In genomic region chr12:55003843-55004242, GRCm38 (mm10) we compare ENCODE assay signal across 38 mouse cellular contexts. TPM values are rescaled to one million over a fixed set of nuclear protein-coding genes. Genes with fewer than 3 reads are reported as not detected.
"Had no signal": no experiment of that assay in that cellular context is flagged by ENCODE, and none has a peak within 500 bp of the region (broad histone marks: within the 10 kb centered on the region; RNA-seq: fewer than 3 reads in every experiment).

No protein-coding gene starts in this region.

- H3K4me2 ChIP-seq: heart, embryonic 11.5 days; hindbrain, embryonic 12.5 days; hindbrain, embryonic 14.5 days; intestine, embryonic 15.5 days; limb, embryonic 12.5 days; liver, embryonic 13.5 days; liver, embryonic 15.5 days had no signal

- H3K9ac ChIP-seq: hindbrain, embryonic 12.5 days; hindbrain, embryonic 14.5 days; intestine, embryonic 15.5 days; limb, embryonic 12.5 days; liver, embryonic 13.5 days; liver, embryonic 15.5 days had no signal

- ATAC-seq: hindbrain, embryonic 16.5 days; inflammation-experienced regulatory T-cells, adult 6 months; intestine, embryonic 15.5 days; intestine, postnatal 0 days had no signal

- H3K4me1 ChIP-seq: hindbrain, embryonic 10.5 days; hindbrain, embryonic 12.5 days; intestine, embryonic 15.5 days; limb, embryonic 10.5 days; limb, embryonic 12.5 days; liver, embryonic 15.5 days had no signal

- H3K27ac ChIP-seq: gastrocnemius, adult 2 months; heart, adult 2 months; hindbrain, embryonic 10.5 days; hindbrain, embryonic 12.5 days; hindbrain, embryonic 14.5 days; intestine, embryonic 15.5 days; layer of hippocampus, adult 2 months; left cerebral cortex, adult 2 months; limb, embryonic 10.5 days; limb, embryonic 12.5 days; liver, embryonic 13.5 days; liver, embryonic 15.5 days had no signal

- DNase-seq: gastrocnemius, adult 2 months; gastrocnemius, postnatal 10 days; gastrocnemius, postnatal 25 days; heart, adult 2 months; heart, postnatal 10 days; heart, postnatal 4 days; kidney, adult 18-20 months; kidney, adult 8-10 months; kidney, postnatal 10 days; kidney, postnatal 25 days; kidney, postnatal 4 days; liver; liver, embryonic 13.5 days had no signal

- H3K36me3 ChIP-seq: hindbrain, embryonic 10.5 days; hindbrain, embryonic 12.5 days; intestine, embryonic 15.5 days; limb, embryonic 10.5 days; limb, embryonic 12.5 days; liver, embryonic 13.5 days; liver, embryonic 15.5 days had no signal

- H3K4me3 ChIP-seq: gastrocnemius, adult 2 months; heart, adult 2 months; hindbrain, embryonic 10.5 days; hindbrain, embryonic 12.5 days; intestine, embryonic 15.5 days; layer of hippocampus, adult 2 months; left cerebral cortex, adult 2 months; limb, embryonic 10.5 days; limb, embryonic 12.5 days; liver, embryonic 13.5 days; liver, embryonic 15.5 days had no signal

- H3K9me3 ChIP-seq: hindbrain, embryonic 12.5 days; intestine, embryonic 15.5 days; limb, embryonic 10.5 days; liver, embryonic 13.5 days; liver, embryonic 15.5 days had no signal

- H3K27me3 ChIP-seq: hindbrain, embryonic 12.5 days; intestine, embryonic 15.5 days; limb, embryonic 12.5 days; liver, embryonic 13.5 days; liver, embryonic 15.5 days had no signal

RNA-seq across cellular contexts. Expression of gene Gm20403, which starts 17.5 kb away (rescaled TPM):
- total RNA-seq: gastrocnemius, adult 2 months; gastrocnemius, postnatal 10 days; gastrocnemius, postnatal 25 days; gastrocnemius, postnatal 4 days; granulocyte monocyte progenitor cell, adult 5-6 weeks; heart, adult 2 months; heart, postnatal 10 days; heart, postnatal 25 days; heart, postnatal 4 days; layer of hippocampus, adult 2 months; layer of hippocampus, postnatal 10 days; layer of hippocampus, postnatal 25 days; left cerebral cortex, adult 2 months; left cerebral cortex, postnatal 14 days; left cerebral cortex, postnatal 36 days had no signal
- polyA plus RNA-seq: heart, adult 2 months; heart, embryonic 11.5 days; heart, embryonic 14.5 days; heart, embryonic 16.5 days; hindbrain, embryonic 10.5 days; hindbrain, embryonic 12.5 days; hindbrain, embryonic 14.5 days; hindbrain, embryonic 16.5 days; inflammation-experienced regulatory T-cells, adult 6 months; intestine, embryonic 15.5 days; intestine, postnatal 0 days; kidney, embryonic 14.5 days; kidney, embryonic 16.5 days; limb, embryonic 10.5 days; limb, embryonic 12.5 days; limb, embryonic 14.5 days; liver, embryonic 13.5 days; liver, embryonic 15.5 days had no signal
